Mouse (Mus musculus) yolk sac, embryonic 10.5 days (tissue): Measurements from ENCODE around the gene Flad1.
"Not testable (repeated sequence)": the region's sequence is repeated elsewhere in the genome, so short reads cannot be mapped to it uniquely, and the experiment has no call there.

ENCODE experiments used
- DNase-seq: peaks from one replicate; pipeline ENCODE4 v3.0.0-alpha.2; 2017; ENCODE audit warnings: low spot score

Gene Flad1

DNA sequence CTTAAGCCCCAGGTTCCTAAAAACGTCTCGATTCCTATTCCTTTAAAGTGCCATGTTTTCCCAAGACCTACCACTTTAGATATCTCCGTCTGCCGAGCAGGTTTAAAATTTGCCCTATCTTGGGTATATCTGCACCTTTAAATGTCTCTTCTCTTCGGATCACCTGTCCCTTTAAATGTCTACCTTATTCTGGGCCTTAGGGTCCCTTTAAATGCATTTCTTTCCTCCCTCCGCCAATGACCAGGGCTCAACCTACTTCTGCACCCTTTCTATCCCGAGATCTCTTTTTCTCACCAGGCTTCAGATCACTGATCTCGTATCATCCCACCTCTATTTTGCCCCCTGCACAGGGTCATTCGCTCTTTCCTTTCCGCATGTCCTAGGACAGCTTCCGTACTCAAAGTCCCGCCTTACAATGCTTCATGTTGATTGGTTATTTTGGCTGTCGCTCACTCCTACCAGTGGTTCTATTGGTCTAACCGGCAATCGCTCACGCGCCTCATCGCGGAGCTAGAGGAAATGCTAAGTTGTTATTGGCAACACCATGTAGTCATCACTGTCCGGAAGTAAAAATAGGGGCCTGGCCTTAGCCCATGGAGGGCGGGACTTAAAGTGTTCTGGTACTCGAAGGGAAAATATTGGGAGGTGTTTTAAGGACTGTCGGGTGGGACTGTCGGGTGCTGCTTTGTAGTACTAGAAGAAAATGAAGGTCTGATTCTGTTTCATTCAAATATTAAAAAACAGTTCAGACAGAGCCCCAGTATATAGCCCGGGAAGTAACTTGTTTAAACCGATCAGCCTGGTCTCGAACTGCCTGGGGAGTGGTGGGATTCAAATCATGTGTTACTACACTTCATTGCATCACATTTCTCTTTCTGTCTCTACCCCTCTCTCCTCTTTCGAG is at the start of gene Flad1:
TSS of gene Flad1 (minus strand) at position 381 of the 904 bp plus-strand sequence.
- peak; percentile 100 for DNase-seq

DNA sequence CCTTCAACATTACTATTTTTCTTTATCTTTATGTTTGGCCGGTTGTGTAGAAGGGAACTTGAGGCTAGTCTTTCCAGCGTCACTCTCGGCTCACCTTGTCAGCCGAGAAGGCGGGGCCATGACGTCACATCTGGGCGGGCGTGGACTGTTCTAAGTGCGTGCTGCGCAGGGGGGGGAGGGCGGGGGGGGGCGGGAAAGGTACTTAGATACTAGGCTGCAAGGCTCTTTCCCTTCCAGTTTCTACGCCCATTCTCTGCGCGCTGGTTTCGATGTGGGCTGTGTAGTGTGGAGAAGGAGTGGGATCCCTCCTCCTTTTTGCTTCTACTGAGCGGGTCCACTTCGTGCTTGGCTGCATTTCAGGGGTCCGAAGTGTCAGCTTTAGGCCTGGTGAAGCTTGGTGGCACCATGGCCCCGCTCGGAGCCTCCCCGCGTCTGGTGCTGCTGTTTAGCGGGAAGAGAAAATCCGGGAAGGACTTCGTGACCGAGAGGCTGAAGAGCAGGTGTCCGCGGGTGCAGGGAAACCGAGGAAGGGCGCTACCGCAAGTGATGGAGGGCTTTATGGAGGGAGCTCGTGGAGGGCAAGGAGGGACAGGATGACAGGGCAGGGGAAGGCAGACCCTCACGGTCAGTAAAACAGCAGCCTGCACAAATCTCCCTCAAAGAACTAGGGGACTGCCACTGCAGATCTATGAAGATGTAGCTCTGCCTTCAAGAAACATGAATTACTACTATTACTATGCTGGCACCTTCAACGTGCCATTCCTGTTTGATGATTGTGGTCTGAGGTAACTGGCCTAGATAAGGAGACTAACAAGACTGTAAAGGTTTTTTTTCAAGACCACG is 47.5 kb upstream of the Flad1 start:
- peak; percentile 94 for DNase-seq

GRCm38 (mm10) chr3:89458372-89458964 is 46.8 kb upstream of the Flad1 start:
- no peak for DNase-seq

DNA sequence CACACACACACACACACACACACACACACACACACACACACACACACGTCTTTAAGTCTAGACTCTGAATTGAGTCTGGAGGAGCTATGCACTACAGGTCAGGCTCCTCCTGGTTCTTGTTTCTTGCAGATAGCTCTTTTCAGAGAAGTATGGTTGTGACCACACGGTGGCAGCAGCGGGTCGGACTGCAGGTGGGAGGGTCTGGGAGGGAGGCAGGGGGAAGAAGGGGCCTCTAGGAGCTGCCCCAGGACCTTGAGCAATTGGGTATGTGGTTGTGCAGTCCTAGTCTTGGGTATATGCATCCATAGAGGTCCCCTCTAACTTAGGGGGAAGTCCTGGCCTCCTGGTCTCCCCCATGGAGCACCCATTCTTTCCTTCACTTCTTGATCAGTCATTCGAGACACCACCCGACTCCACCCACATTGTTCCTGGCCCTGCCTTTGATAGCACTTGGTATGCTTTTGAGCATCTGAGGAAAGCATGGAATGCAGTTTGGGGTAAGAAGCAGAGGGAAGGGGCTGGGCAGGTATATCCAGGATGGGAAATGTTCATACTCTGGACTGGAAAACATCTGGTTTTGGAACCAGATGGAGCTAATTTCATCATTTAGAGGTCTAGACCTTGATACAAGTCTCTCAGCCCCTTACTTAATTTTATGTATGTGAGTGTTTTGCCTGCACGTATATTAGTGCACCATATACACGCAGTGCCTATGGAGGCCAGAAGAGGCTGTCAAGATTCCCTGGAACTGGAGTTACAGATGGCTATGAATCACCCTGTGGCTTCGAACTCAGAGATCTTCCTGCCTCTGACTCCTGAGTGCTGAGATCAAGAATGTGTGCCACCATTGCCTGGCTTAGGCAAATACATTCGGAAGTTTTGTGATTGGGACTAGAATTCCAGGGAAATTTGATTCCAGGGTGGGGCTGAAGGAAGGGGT is 45.3 kb upstream of the Flad1 start:
- DNase-seq: peak; percentile 74

GRCm38 (mm10) chr3:89455786-89456285 is 44.2 kb upstream of the Flad1 start:
- DNase-seq: no peak

DNA sequence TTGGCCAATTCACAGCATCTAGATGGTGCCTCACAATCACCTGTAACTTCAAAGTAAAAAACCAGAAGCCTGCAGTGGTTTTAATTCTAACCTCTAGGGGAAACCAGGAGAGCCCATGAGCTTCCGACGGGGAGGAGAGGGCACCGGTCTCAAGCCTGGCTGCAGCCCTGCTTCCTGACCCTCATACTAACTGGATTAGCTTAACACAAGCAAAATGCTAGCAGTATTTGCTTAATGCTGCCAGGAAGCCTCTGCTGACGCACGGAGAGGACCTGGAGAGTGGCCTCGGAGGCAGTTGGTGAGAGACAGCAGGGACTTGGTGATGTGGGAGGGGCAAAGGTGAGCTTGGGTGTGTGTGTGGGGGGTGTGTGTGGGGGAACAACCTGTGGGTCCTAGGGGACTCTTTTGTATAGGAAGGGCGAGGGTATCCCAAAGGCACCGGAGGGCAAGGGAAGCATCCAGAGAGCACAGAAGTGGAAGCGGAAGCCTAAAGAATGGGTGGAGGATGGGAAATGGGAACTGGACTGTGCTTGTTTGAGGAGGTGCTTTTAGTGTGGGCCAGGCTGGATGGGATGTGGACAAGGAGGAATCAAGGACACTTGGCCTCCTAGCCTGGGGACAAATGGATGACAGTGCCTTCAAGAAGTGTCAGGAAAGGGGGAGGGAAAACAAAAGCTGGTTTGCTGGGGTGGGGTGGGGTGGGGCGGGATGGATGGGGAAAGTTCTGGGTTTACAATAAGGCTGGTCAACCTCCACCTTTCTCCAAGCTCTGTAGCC is 42.9 kb upstream of the Flad1 start, which contains the start of gene Pmvk:
TSS of gene Pmvk (plus strand) at position 141 of the 777 bp plus-strand sequence.
- no peak for DNase-seq

DNA sequence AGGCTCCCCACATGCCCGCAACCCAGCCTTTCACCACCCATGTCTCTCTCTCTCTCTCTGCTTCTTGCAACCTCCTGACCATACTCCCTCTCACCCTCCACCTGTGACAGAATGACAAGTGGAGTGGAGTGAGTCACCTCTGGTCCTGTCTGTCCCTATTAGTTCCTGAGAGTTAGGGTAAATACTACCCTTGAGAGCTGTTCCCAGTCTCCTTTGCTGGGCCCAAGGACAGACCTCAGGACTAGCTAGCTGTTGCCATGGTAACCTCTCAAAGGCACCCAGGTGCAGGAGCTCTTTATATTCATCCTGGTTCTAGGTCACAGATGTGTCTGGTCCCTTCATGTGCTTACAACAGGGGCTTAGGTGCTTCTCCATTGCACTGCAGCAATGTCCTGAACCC is 40.2 kb upstream of the Flad1 start:
- DNase-seq: no peak

GRCm38 (mm10) chr3:89449541-89449940 is 37.9 kb upstream of the Flad1 start:
- DNase-seq: peak; percentile 52

DNA sequence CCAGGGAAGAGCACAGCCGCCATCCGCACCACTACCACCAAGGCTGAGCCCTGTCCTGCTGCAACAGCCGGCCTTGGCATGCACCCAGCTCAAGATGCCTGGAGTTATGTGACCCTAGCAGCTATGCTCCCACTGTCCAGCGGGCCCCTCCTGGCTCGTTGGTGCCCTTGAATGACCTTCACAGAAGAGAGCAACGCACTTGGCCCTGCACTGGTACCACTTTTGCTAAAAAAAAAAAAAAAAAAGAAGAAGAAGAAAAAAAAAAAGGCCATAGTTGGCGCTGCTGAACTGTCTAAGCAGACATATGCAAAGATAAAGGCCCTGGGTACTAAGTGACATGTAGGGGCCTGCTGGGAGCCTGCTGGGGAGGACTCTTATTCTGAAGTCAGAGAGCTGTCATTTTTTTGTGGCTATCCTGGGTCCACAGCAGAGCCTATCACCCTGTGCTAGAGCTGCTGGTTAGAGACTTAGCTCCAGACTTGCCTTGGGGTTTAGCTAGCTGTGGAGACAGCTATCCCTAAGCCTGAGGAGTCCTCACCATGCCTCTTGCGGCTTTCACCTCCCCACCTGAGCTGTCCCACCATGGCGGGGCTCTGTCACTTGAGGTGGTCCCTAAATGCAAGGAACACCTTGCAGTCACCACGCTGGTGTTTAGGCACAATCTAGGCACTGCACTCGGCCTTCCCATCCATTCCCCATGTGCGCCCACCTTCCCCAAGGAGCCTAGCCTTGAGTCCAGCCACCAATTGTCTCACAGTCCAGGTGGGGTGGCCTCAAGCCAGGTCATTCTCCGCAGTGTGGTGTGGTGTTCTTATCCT is 37.3 kb upstream of the Flad1 start:
- DNase-seq: no peak

DNA sequence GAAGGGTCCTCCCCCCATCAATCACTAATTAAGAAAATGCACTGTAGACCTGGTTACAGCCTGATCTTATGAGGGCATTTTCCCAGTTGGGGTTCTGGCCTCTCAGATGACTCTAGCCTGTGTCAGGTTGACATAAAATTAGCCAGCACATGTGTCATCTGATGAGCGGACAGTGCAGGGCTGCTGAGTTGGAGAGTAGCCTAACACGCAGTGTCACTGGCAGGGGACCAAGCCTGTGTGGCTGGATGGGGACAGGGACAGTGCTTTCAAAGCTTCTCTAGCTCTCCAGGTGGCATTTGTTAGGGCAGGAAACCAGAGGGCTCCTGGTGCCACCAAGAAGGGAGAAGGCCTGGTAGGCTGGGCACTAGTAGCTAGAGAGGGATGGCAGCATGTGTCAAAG is 29.0 kb upstream of the Flad1 start:
- DNase-seq: no peak

- no peak for DNase-seq
Measured at GRCm38 (mm10) chr3:89437269-89437668, 25.6 kb upstream of the Flad1 start.

- DNase-seq: peak; percentile 88
Measured at GRCm38 (mm10) chr3:89436176-89437113, 24.8 kb upstream of the Flad1 start, which contains the start of gene Pbxip1. Pbxip1 (plus strand) TSS chr3:89436706.

GRCm38 (mm10) chr3:89435041-89435440 is 23.4 kb upstream of the Flad1 start:
- DNase-seq: no peak

DNA sequence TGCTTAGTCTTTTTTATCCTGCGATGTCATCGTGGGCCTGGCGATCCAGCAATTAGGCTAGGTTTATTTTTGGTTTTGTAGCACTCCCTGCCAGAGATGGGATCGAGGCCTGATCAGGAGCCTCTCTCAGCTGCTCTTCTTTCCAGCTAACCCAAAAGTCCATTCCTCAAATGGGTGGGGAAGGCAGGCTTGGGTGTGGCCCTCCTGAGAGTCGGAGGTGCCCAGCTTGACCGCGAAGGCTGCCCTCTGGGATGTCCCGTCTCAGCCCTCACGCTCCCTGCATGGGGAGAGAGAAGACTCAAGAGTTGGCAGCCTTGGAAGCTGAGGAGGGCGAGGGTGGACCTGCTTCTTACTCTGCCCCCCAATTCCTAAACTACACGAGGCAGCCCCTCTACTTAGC is 22.9 kb upstream of the Flad1 start:
- DNase-seq: no peak

DNA sequence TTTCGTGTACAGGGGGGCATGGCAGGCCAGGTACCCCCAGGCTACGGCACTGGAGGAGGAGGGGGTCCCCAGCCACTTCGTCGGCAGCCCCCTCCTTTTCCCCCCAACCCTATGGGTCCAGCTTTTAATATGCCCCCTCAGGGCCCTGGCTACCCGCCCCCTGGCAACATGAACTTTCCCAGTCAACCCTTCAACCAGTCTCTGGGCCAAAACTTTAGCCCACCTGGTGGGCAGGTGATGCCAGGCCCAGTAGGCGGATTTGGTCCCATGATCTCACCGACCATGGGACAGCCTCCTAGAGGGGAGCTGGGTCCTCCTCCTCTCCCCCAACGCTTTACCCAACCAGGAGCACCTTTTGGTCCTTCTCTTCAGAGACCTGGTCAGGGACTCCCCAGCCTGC is 20.9 kb upstream of the Flad1 start:
- no peak for DNase-seq

DNA sequence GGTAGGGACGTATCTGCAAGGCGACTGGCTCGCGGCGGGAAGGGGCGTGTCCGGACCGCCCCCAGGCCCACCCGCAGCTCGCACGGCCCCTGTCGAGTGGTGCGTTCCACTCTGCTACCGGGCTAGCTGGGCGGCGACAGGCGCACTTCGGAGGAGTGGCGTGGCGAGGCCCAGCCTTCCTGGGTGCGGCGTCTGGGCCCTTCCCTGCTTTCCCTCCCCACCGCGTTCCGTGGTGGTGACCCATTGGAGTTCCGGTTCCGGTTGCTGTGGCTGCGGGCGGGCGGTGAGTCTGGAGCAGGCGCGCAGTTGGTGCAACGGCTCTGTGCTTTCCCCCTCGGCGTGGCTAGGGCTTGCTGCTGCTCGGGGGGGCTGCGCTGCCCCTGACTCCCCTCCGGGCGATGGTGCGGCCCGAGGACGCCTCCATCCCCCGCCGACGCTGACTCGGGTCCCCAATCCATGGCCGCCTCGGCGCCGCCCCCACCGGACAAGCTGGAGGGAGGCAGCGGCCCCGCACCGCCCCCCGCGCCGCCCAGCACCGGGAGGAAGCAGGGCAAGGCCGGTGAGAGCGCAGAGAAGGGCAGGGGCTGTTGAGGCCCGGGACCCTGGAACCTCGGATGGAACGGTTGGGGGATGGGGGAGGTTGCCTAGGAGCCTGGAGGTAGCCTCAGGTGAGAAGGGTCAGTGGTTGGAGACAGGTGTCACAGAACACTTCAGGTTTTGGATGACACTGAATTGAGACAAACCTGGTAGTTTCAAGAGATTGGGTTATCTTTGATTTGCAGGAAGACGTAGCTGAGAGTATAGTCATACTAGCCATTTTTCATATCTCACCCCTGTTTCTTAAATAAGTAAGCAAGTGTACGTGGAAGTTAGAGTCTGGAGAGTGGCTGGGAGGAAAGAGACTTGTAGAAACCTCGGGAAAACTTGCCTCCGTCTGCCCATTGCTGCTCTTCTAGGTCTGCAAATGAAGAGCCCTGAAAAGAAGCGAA is 18.8 kb upstream of the Flad1 start, which contains the start of gene Pygo2:
TSS of gene Pygo2 (plus strand) at position 44 of the 989 bp plus-strand sequence.
- DNase-seq: peak; percentile 97

DNA sequence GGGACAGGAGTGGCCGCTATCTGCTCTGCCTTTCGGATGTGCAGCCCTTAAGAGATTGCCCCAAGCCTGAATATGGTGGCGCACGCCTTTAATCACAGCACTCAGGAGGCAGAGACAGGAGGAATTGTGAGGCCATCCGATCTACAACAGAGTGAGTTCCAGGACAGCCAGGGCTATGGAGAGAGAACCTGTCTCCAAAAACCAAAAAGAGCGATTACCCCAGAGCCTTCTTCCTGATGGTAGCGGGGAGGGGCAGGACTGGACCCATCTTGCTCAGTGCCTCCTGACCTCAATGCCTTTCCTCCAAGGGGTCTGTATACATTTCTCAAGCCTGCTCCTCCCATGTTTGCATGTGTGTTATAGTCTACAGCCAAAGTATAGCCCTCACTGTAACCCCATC is 17.4 kb upstream of the Flad1 start:
- DNase-seq: not testable (repeated sequence)
